Mouse (Mus musculus): ENCODE data around the gene Arrdc1. TPM values are rescaled to one million over a fixed set of nuclear protein-coding genes. Genes with fewer than 3 reads are reported as not detected.
A peak's percentile ranks its signal among the peaks of the same experiment; 100 is the strongest.

The Arrdc1 gene
- polyA plus RNA-seq, 1 experiment = 5.2 TPM

- Histone ChIP-seq H3K4me1 (ENCODE audit: control insufficient read depth, insufficient read depth, insufficient read length, low read length) (peaks cover 7% of the 10 kb centered on the region), H3K4me3 (ENCODE audit: insufficient read depth, low read depth, low read length) (peak overlapping the region; percentile 86), H3K27ac (replicated peaks; ENCODE audit: low read depth, low read length) (peak overlapping the region; percentile 35; the same call in 1 of the 2 replicates)
These were observed 550 bp downstream of the Arrdc1 start for GRCm38 (mm10) chr2:24934441-24934963.

- Histone ChIP-seq H3K4me1 (ENCODE audit: control insufficient read depth, insufficient read depth, insufficient read length, low read length) (peaks cover 12% of the 10 kb centered on the region; the same call in 1 of the 2 replicates), H3K27ac (replicated peaks; ENCODE audit: low read depth, low read length) (no peak overlapping the region), H3K4me3 (ENCODE audit: insufficient read depth, low read depth, low read length) (no peak overlapping the region)
These were observed 5.5 kb downstream of the Arrdc1 start for GRCm38 (mm10) chr2:24929593-24929992.

GRCm38 (mm10) chr2:24929119-24929518, 5.9 kb downstream of the Arrdc1 start:
- peaks cover 9% of the 10 kb centered on the region; the same call in 1 of the 2 replicates for H3K4me1 ChIP-seq (ENCODE audit: control insufficient read depth, insufficient read depth, insufficient read length, low read length)
- no peak overlapping the region for H3K27ac ChIP-seq (replicated peaks; ENCODE audit: low read depth, low read length)
- H3K4me3 ChIP-seq (ENCODE audit: insufficient read depth, low read depth, low read length) = no peak overlapping the region

GRCm38 (mm10) chr2:24927810-24928479, 7.1 kb downstream of the Arrdc1 start:
- Histone ChIP-seq H3K27ac (replicated peaks; ENCODE audit: low read depth, low read length) (0 out of 2 replicates have a peak overlapping the region, but pooled peaks have one; percentile 21), H3K4me1 (ENCODE audit: control insufficient read depth, insufficient read depth, insufficient read length, low read length) (peaks cover 9% of the 10 kb centered on the region; the same call in 1 of the 2 replicates), H3K4me3 (ENCODE audit: insufficient read depth, low read depth, low read length) (no peak overlapping the region)

GRCm38 (mm10) chr2:24926965-24927358, 8.1 kb downstream of the Arrdc1 start:
- Histone ChIP-seq H3K4me3 (ENCODE audit: insufficient read depth, low read depth, low read length) (no peak overlapping the region), H3K27ac (replicated peaks; ENCODE audit: low read depth, low read length) (no peak overlapping the region)

GRCm38 (mm10) chr2:24926345-24926964, 8.6 kb downstream of the Arrdc1 start:
- Histone ChIP-seq H3K4me3 (ENCODE audit: insufficient read depth, low read depth, low read length) (no peak overlapping the region), H3K4me1 (ENCODE audit: control insufficient read depth, insufficient read depth, insufficient read length, low read length) (peaks cover 9% of the 10 kb centered on the region; the same call in 1 of the 2 replicates), H3K27ac (replicated peaks; ENCODE audit: low read depth, low read length) (no peak overlapping the region)

More at GRCm38 (mm10) chr2:24926965-24927358, 8.1 kb downstream of the Arrdc1 start:
- peaks cover 9% of the 10 kb centered on the region; the same call in 1 of the 2 replicates for H3K4me1 ChIP-seq (ENCODE audit: control insufficient read depth, insufficient read depth, insufficient read length, low read length)

GRCm38 (mm10) chr2:24925284-24925683, 9.8 kb downstream of the Arrdc1 start:
- Histone ChIP-seq H3K27ac (replicated peaks; ENCODE audit: low read depth, low read length) (no peak overlapping the region), H3K4me1 (ENCODE audit: control insufficient read depth, insufficient read depth, insufficient read length, low read length) (peaks cover 9% of the 10 kb centered on the region; the same call in 1 of the 2 replicates), H3K4me3 (ENCODE audit: insufficient read depth, low read depth, low read length) (no peak overlapping the region)

- Histone ChIP-seq H3K4me1 (ENCODE audit: control insufficient read depth, insufficient read depth, insufficient read length, low read length) (peaks cover 9% of the 10 kb centered on the region; the same call in 1 of the 2 replicates), H3K27ac (replicated peaks; ENCODE audit: low read depth, low read length) (no peak overlapping the region), H3K4me3 (ENCODE audit: insufficient read depth, low read depth, low read length) (no peak overlapping the region)
These were observed 11.5 kb downstream of the Arrdc1 start for GRCm38 (mm10) chr2:24923561-24923960.

- Histone ChIP-seq H3K4me3 (ENCODE audit: insufficient read depth, low read depth, low read length) (peak overlapping the region; percentile 93), H3K4me1 (ENCODE audit: control insufficient read depth, insufficient read depth, insufficient read length, low read length) (peaks cover 6% of the 10 kb centered on the region; the same call in 1 of the 2 replicates), H3K27ac (replicated peaks; ENCODE audit: low read depth, low read length) (peak overlapping the region; percentile 86)
These were observed 15.2 kb downstream of the Arrdc1 start for GRCm38 (mm10) chr2:24919839-24920175.

GRCm38 (mm10) chr2:24918930-24919838, 15.9 kb downstream of the Arrdc1 start, which contains the start of gene Ehmt1:
Ehmt1 (minus strand) TSS chr2:24919614.
- H3K27ac ChIP-seq (replicated peaks; ENCODE audit: low read depth, low read length) = peak within 1 kb of the TSS; percentile 86
- H3K4me3 ChIP-seq (ENCODE audit: insufficient read depth, low read depth, low read length) = peak within 1 kb of the TSS; percentile 93
- peaks cover 6% of the 10 kb centered on the region; the same call in 1 of the 2 replicates for H3K4me1 ChIP-seq (ENCODE audit: control insufficient read depth, insufficient read depth, insufficient read length, low read length)

GRCm38 (mm10) chr2:24914762-24915161, 20.3 kb downstream of the Arrdc1 start:
- no peak overlapping the region for H3K4me3 ChIP-seq (ENCODE audit: insufficient read depth, low read depth, low read length)
- no peak overlapping the region for H3K27ac ChIP-seq (replicated peaks; ENCODE audit: low read depth, low read length)
- H3K4me1 ChIP-seq (ENCODE audit: control insufficient read depth, insufficient read depth, insufficient read length, low read length) = peaks cover 6% of the 10 kb centered on the region; the same call in 1 of the 2 replicates

- no peak overlapping the region for H3K27ac ChIP-seq (replicated peaks; ENCODE audit: low read depth, low read length)
- peaks cover 2% of the 10 kb centered on the region; the same call in 1 of the 2 replicates for H3K4me1 ChIP-seq (ENCODE audit: control insufficient read depth, insufficient read depth, insufficient read length, low read length)
- H3K4me3 ChIP-seq (ENCODE audit: insufficient read depth, low read depth, low read length) = no peak overlapping the region
These were observed 22.5 kb downstream of the Arrdc1 start for GRCm38 (mm10) chr2:24912589-24912988.

GRCm38 (mm10) chr2:24912189-24912588, 22.9 kb downstream of the Arrdc1 start:
- Histone ChIP-seq H3K4me3 (ENCODE audit: insufficient read depth, low read depth, low read length) (no peak overlapping the region), H3K4me1 (ENCODE audit: control insufficient read depth, insufficient read depth, insufficient read length, low read length) (no peaks in the 10 kb centered on the region; the same call in 1 of the 2 replicates), H3K27ac (replicated peaks; ENCODE audit: low read depth, low read length) (no peak overlapping the region)

GRCm38 (mm10) chr2:24910481-24910880, 24.6 kb downstream of the Arrdc1 start:
- Histone ChIP-seq H3K4me1 (ENCODE audit: control insufficient read depth, insufficient read depth, insufficient read length, low read length) (peaks cover 13% of the 10 kb centered on the region), H3K27ac (replicated peaks; ENCODE audit: low read depth, low read length) (no peak overlapping the region)

More at GRCm38 (mm10) chr2:24910481-24910880, 24.6 kb downstream of the Arrdc1 start:
- H3K4me3 ChIP-seq (ENCODE audit: insufficient read depth, low read depth, low read length) = no peak overlapping the region
